In the genomic region with DNA sequence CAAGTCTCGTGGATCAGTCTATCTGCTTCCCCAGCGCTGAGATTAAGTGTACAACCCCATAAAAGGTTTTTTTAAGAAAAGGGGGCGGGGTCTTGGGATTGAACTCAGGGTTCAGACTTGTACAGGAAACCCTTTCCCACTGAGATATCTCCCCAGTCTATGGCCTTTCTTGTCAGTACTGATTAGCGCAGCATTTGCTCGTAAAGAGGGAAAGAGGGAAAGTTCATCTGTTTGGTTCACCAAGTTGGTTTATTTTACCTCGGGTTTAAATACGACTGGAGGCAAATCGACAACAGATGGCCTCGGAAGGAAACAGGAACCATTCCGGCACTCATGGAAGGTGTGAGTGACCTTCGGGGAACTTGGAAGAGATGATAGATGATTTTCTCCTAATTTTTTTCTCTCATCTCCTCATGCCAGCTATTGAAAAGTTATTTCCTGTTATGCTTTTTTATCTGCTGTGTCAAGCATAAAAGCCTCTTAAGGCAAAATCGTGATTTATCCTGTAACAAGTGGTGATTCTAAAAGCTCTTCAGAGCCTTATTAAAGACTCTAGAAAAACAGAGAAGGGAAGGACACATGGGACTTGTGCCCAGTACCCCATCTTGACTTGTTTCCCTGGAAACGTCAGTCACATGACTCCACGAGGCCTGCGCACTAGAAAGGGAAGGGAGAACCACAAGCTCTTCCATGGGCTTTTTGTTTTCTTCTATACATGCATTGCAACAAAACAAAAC, we compare ENCODE assay signal across 11 mouse cellular contexts.
DNase-seq lines count a peak whose midpoint lies in the region; ATAC-seq and TF ChIP-seq lines count a peak whose summit lies in the region.
"Had no signal": no experiment of that assay in that cellular context is flagged by ENCODE, and none has a peak within 500 bp of the region (broad histone marks: within the 10 kb centered on the region; RNA-seq: fewer than 3 reads in every experiment).

No protein-coding gene starts in this region.

- no peak overlapping the region for H3K4me2 ChIP-seq in kidney, embryonic 14.5 days (replicated peaks; ENCODE audit: low read depth, low read length)
- no peak overlapping the region for H3K4me2 ChIP-seq in midbrain, embryonic 13.5 days (replicated peaks)
- no peak overlapping the region for H3K4me2 ChIP-seq in liver, postnatal 0 days (ENCODE audit: low read depth, low read length)
- H3K4me2 ChIP-seq: liver, embryonic 13.5 days; midbrain, embryonic 15.5 days had no signal

- no peaks in the 10 kb centered on the region for H3K9me3 ChIP-seq in kidney, embryonic 14.5 days (ENCODE audit: control insufficient read depth, low read length)
- H3K9me3 ChIP-seq in midbrain, embryonic 13.5 days, result no peaks in the 10 kb centered on the region
- H3K9me3 ChIP-seq in liver, postnatal 0 days (ENCODE audit: low read length), result no peaks in the 10 kb centered on the region
- H3K9me3 ChIP-seq: liver, embryonic 13.5 days; midbrain, embryonic 15.5 days had no signal

- no peak for TF ChIP-seq CTCF in liver, postnatal 0 days (IDR thresholded peaks at IDR 0.05; ENCODE audit: low read depth)

- TF ChIP-seq EP300 in liver, postnatal 0 days (IDR thresholded peaks at IDR 0.05; ENCODE audit: low read depth), result no peak

- H3K27me3 ChIP-seq in kidney, embryonic 14.5 days (ENCODE audit: control insufficient read depth, insufficient read depth, low read length), result no peaks in the 10 kb centered on the region
- no peaks in the 10 kb centered on the region for H3K27me3 ChIP-seq in midbrain, embryonic 13.5 days
- no peaks in the 10 kb centered on the region for H3K27me3 ChIP-seq in liver, postnatal 0 days (ENCODE audit: insufficient read depth, low read length)
- H3K27me3 ChIP-seq: liver, embryonic 13.5 days; midbrain, embryonic 15.5 days had no signal

- H3K9ac ChIP-seq in kidney, embryonic 14.5 days (ENCODE audit: low read depth, low read length), result no peak overlapping the region
- no peak overlapping the region for H3K9ac ChIP-seq in midbrain, embryonic 13.5 days (replicated peaks)
- no peak overlapping the region for H3K9ac ChIP-seq in liver, postnatal 0 days (replicated peaks)
- H3K9ac ChIP-seq: liver, embryonic 13.5 days; midbrain, embryonic 15.5 days had no signal

- peak; percentile 17 for DNase-seq in kidney, adult 9 months
- DNase-seq in cerebellum, adult 9-11 months, result peak; percentile 13
- DNase-seq in embryo, embryonic 10 days (ENCODE audit: low spot score), result peak; percentile 64
- peak; percentile 24 for DNase-seq in kidney, postnatal 10 days
- DNase-seq in spleen, postnatal 10 days (ENCODE audit: low spot score in 2 of 2), result no peak
- no peak for DNase-seq in liver, postnatal 0 days
- DNase-seq: gastrocnemius, adult 2 months; liver, embryonic 13.5 days had no signal

- no peak for ATAC-seq in kidney, embryonic 14.5 days (ENCODE audit: low FRiP score, low TSS enrichment)
- ATAC-seq in midbrain, embryonic 13.5 days, result no peak
- no peak for ATAC-seq in liver, postnatal 0 days
- ATAC-seq: midbrain, embryonic 15.5 days had no signal

- 47% methylated on average over 15 of the region's 15 CpGs for WGBS in kidney, embryonic 14.5 days
- WGBS in midbrain, embryonic 13.5 days, result 80% methylated on average over 15 of the region's 15 CpGs
- 47% methylated on average over 15 of the region's 15 CpGs for WGBS in liver, postnatal 0 days (ENCODE audit: insufficient replicate concordance)

- no peaks in the 10 kb centered on the region for H3K36me3 ChIP-seq in kidney, embryonic 14.5 days (ENCODE audit: control insufficient read depth, insufficient read depth, low read length)
- no peaks in the 10 kb centered on the region for H3K36me3 ChIP-seq in midbrain, embryonic 13.5 days
- no peaks in the 10 kb centered on the region for H3K36me3 ChIP-seq in liver, postnatal 0 days (replicated peaks; ENCODE audit: insufficient read depth, low read length)
- H3K36me3 ChIP-seq: liver, embryonic 13.5 days; midbrain, embryonic 15.5 days had no signal

- no peak overlapping the region; the same call in 1 of the 2 replicates for H3K27ac ChIP-seq in kidney, embryonic 14.5 days (ENCODE audit: low read depth, low read length)
- H3K27ac ChIP-seq in midbrain, embryonic 13.5 days, result no peak overlapping the region
- H3K27ac ChIP-seq in liver, postnatal 0 days (ENCODE audit: low read depth), result no peak overlapping the region
- H3K27ac ChIP-seq: gastrocnemius, adult 2 months; liver, embryonic 13.5 days; midbrain, embryonic 15.5 days had no signal

- H3K4me3 ChIP-seq in kidney, embryonic 14.5 days (ENCODE audit: low read length), result no peak overlapping the region
- H3K4me3 ChIP-seq in midbrain, embryonic 13.5 days (replicated peaks), result no peak overlapping the region
- no peak overlapping the region for H3K4me3 ChIP-seq in liver, postnatal 0 days (ENCODE audit: low read depth, low read length)
- H3K4me3 ChIP-seq: gastrocnemius, adult 2 months; liver, embryonic 13.5 days; midbrain, embryonic 15.5 days had no signal

- no peaks in the 10 kb centered on the region for H3K4me1 ChIP-seq in kidney, embryonic 14.5 days (ENCODE audit: control insufficient read depth, insufficient read depth, low read length)
- peaks cover 3% of the 10 kb centered on the region; the same call in 1 of the 2 replicates for H3K4me1 ChIP-seq in midbrain, embryonic 13.5 days (replicated peaks)
- H3K4me1 ChIP-seq in liver, postnatal 0 days (ENCODE audit: insufficient read depth), result no peaks in the 10 kb centered on the region
- H3K4me1 ChIP-seq: liver, embryonic 13.5 days; midbrain, embryonic 15.5 days had no signal

Comparison
In these comparisons a context has a peak if more than half of its experiments do, and no peak if none do; other contexts are left out.
1. DNase-seq: peak in kidney, adult 9 months (single experiment), cerebellum, adult 9-11 months (single experiment), embryo, embryonic 10 days (single experiment) and kidney, postnatal 10 days (single experiment); none in spleen, postnatal 10 days (0 of 2) and liver, postnatal 0 days (single experiment).